Mouse (Mus musculus) intestine, embryonic 15.5 days (tissue): ENCODE measurements around the gene Gbp4. TPM values are rescaled to one million over a fixed set of nuclear protein-coding genes. Genes with fewer than 3 reads are reported as not detected.
"Not testable (repeated sequence)": the region's sequence is repeated elsewhere in the genome, so short reads cannot be mapped to it uniquely, and the experiment has no call there.

ENCODE experiments used
- ATAC-seq: fragments of 200-750 bp; cut with Nextera tagmentation; 2 replicates; pipeline ENCODE4 v1.8.0; 2017; ENCODE audit warnings: moderate TSS enrichment, moderate library complexity
- H3K27ac ChIP-seq: fragments of 300-500 bp; sonication (generic); 2 replicates; pipeline ENCODE4 v1.5.1; 2015; ENCODE audit warnings: mild to moderate bottlenecking, inconsistent platforms
- H3K27me3 ChIP-seq: fragments of 300-500 bp; sonication (generic); replicated peaks from 2 replicates; pipeline ENCODE4 v1.6.1; 2015; ENCODE audit warnings: inconsistent platforms
- H3K36me3 ChIP-seq: fragments of 300-500 bp; sonication (generic); 2 replicates; pipeline ENCODE4 v1.6.1; 2015; ENCODE audit warnings: inconsistent platforms
- H3K4me1 ChIP-seq: fragments of 300-500 bp; sonication (generic); replicated peaks from 2 replicates; pipeline ENCODE4 v1.6.1; 2015; ENCODE audit warnings: inconsistent platforms
- H3K4me2 ChIP-seq: fragments of 300-500 bp; sonication (generic); replicated peaks from 2 replicates; pipeline ENCODE4 v1.6.1; 2015; ENCODE audit warnings: mild to moderate bottlenecking, inconsistent platforms
- H3K4me3 ChIP-seq: fragments of 300-500 bp; sonication (generic); replicated peaks from 2 replicates; pipeline ENCODE4 v1.5.1; 2015; ENCODE audit warnings: inconsistent platforms
- H3K9ac ChIP-seq: fragments of 300-500 bp; sonication (generic); 2 replicates; pipeline ENCODE4 v1.6.1; 2015; ENCODE audit warnings: inconsistent platforms
- H3K9me3 ChIP-seq: fragments of 300-500 bp; sonication (generic); 2 replicates; pipeline ENCODE4 v1.6.1; 2016; ENCODE audit warnings: inconsistent platforms
- WGBS: fragments of 180-500 bp; shearing (Covaris S2); methylation state at CpG from one replicate; pipeline ENCODE4 v1.1.7; 2015; 5-methylcytosine and 5-hydroxymethylcytosine counted together
- polyA plus RNA-seq: library from polyadenylated mRNA; unstranded; fragments of >200 nt; fragmentation: Nextera tagmentation; extraction: Ambion mirVana; gene quantifications from 2 replicates; pipeline ENCODE4 v1.2.1, GENCODE M21; 2015

Gbp4 gene
- polyA plus RNA-seq, 1 experiment from 2014 or later: 1.6 TPM

GRCm38 (mm10) chr5:105114696-105115095, 24.7 kb downstream of the Gbp4 start:
- Histone ChIP-seq H3K4me2 (no peak overlapping the region), H3K27ac (no peak overlapping the region), H3K27me3 (no peaks in the 10 kb centered on the region), H3K4me3 (no peak overlapping the region), H3K4me1 (no peaks in the 10 kb centered on the region), H3K9me3 (no peaks in the 10 kb centered on the region), H3K36me3 (no peaks in the 10 kb centered on the region), H3K9ac (no peak overlapping the region)
- ATAC-seq: no peak
- 93% methylated on average over 2 of the region's 2 CpGs for WGBS

DNA sequence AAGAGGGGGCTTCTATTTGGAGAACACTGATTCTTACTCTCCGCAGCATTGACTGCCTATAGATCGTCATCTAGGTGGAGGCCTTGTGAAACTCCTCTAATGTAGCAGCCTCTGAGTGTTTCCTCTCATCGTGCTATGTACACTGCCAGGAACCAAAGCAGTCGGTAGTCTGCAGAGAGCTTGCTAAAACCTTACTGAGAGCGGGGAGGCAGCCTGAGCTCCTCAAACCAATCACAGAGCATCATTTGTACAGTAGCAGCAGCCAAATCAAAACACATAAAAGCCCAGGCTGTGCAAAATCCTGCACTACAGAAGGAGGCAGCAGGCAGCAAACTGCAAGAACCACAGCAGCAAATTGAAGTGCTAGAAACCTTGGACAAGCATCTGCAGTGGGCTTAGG, 25.7 kb downstream of the Gbp4 start:
- WGBS: 94% methylated on average over 5 of the region's 5 CpGs

GRCm38 (mm10) chr5:105110271-105110852, 29.0 kb downstream of the Gbp4 start:
- WGBS: 17% methylated on average over 4 of the region's 4 CpGs
- H3K27ac ChIP-seq: 0 out of 2 replicates have a peak overlapping the region, but pooled peaks have one; percentile 17
- ATAC-seq: 0 out of 2 replicates have a peak, but pooled peaks have one; percentile 36
- not testable (repeated sequence) for H3K27me3 ChIP-seq, H3K9ac ChIP-seq, H3K36me3 ChIP-seq, H3K9me3 ChIP-seq, H3K4me1 ChIP-seq, H3K4me3 ChIP-seq
- H3K4me2 ChIP-seq: 0 out of 2 replicates have a peak overlapping the region, but pooled peaks have one; percentile 3

More for the DNA sequence above, 25.7 kb downstream of the Gbp4 start:
- H3K4me2 ChIP-seq: no peak overlapping the region
- no peaks in the 10 kb centered on the region for H3K4me1 ChIP-seq
- ATAC-seq: no peak
- no peak overlapping the region for H3K4me3 ChIP-seq
- no peak overlapping the region for H3K27ac ChIP-seq
- H3K27me3 ChIP-seq: no peaks in the 10 kb centered on the region
- no peaks in the 10 kb centered on the region for H3K36me3 ChIP-seq
- no peaks in the 10 kb centered on the region for H3K9me3 ChIP-seq
- no peak overlapping the region for H3K9ac ChIP-seq

GRCm38 (mm10) chr5:105109775-105110174, 29.6 kb downstream of the Gbp4 start:
- H3K27me3 ChIP-seq, H3K36me3 ChIP-seq, H3K4me1 ChIP-seq, ATAC-seq, H3K9ac ChIP-seq, H3K9me3 ChIP-seq, H3K4me2 ChIP-seq, H3K27ac ChIP-seq, H3K4me3 ChIP-seq: not testable (repeated sequence)
- WGBS: 38% methylated on average over 1 of the region's 1 CpGs

- H3K9me3 ChIP-seq, H3K4me1 ChIP-seq, H3K27ac ChIP-seq, H3K9ac ChIP-seq, H3K36me3 ChIP-seq, H3K4me2 ChIP-seq, H3K4me3 ChIP-seq, ATAC-seq, H3K27me3 ChIP-seq: not testable (repeated sequence)
- WGBS: 70% methylated on average over 2 of the region's 2 CpGs
Measured at GRCm38 (mm10) chr5:105105689-105106088, 33.7 kb downstream of the Gbp4 start.

GRCm38 (mm10) chr5:105081900-105082299, 57.5 kb downstream of the Gbp4 start:
- Histone ChIP-seq H3K4me2 (no peak overlapping the region), H3K27me3 (no peaks in the 10 kb centered on the region), H3K9ac (no peak overlapping the region), H3K4me3 (no peak overlapping the region), H3K9me3 (no peaks in the 10 kb centered on the region), H3K36me3 (no peaks in the 10 kb centered on the region), H3K4me1 (no peaks in the 10 kb centered on the region), H3K27ac (no peak overlapping the region)
- ATAC-seq: no peak

- not testable (repeated sequence) for H3K9me3 ChIP-seq, H3K4me1 ChIP-seq, H3K36me3 ChIP-seq, H3K9ac ChIP-seq, H3K27me3 ChIP-seq, H3K4me2 ChIP-seq, ATAC-seq, H3K27ac ChIP-seq, H3K4me3 ChIP-seq
Measured at GRCm38 (mm10) chr5:105068356-105068755, 71.0 kb downstream of the Gbp4 start.

Other genes starting within 250 kb of the Gbp4 start
- gene Abcg3, start 156.9 kb downstream of the Gbp4 start, polyA plus RNA-seq: 2.9 and 3.2 TPM in 2 replicates
- 2.2 and 3.1 TPM in 2 replicates for gene Gbp9, start within 50 bp of the Gbp4 start, polyA plus RNA-seq
- gene Gbp8, start within 50 bp of the Gbp4 start, polyA plus RNA-seq: 1.6 and 1.9 TPM in 2 replicates
- gene Gbp10, start 99.9 kb upstream of the Gbp4 start, polyA plus RNA-seq: not detected in 2 replicates
- gene Gm43302, start 154.1 kb upstream of the Gbp4 start, polyA plus RNA-seq: 0.08 TPM in 1 of 2 replicates, not detected in the other
- gene Gbp6, start 154.1 kb upstream of the Gbp4 start, polyA plus RNA-seq: 1.2 and 1.9 TPM in 2 replicates